9 mouse cellular contexts compared by ENCODE assay signal in genomic region chr17:25568206-25568605, GRCm38 (mm10). TPM values are rescaled to one million over a fixed set of nuclear protein-coding genes. Genes with fewer than 3 reads are reported as not detected.
A peak's percentile ranks its signal among the peaks of the same experiment; 100 is the strongest.
DNase-seq lines count a peak whose midpoint lies in the region; ATAC-seq and TF ChIP-seq lines count a peak whose summit lies in the region.
"Had no signal": no experiment of that assay in that cellular context is flagged by ENCODE, and none has a peak within 500 bp of the region (broad histone marks: within the 10 kb centered on the region; RNA-seq: fewer than 3 reads in every experiment).

No protein-coding gene starts in this region.

- no peak for TF ChIP-seq CTCF in kidney, adult 2 months (conservative IDR thresholded peaks at IDR 0.05; ENCODE audit: insufficient read depth, insufficient read length, low read depth, low read length)

- peaks cover 61% of the 10 kb centered on the region for H3K4me1 ChIP-seq in hindbrain, embryonic 13.5 days (replicated peaks)
- H3K4me1 ChIP-seq in midbrain, embryonic 12.5 days, result peaks cover 57% of the 10 kb centered on the region
- H3K4me1 ChIP-seq in kidney, adult 2 months (ENCODE audit: control insufficient read depth, insufficient read depth, low read length), result no peaks in the 10 kb centered on the region

- H3K9me3 ChIP-seq in hindbrain, embryonic 13.5 days, result no peaks in the 10 kb centered on the region
- H3K9me3 ChIP-seq in midbrain, embryonic 12.5 days, result no peaks in the 10 kb centered on the region

- no peaks in the 10 kb centered on the region for H3K36me3 ChIP-seq in hindbrain, embryonic 13.5 days
- H3K36me3 ChIP-seq in midbrain, embryonic 12.5 days, result no peaks in the 10 kb centered on the region
- no peaks in the 10 kb centered on the region for H3K36me3 ChIP-seq in kidney, adult 2 months (ENCODE audit: control insufficient read depth, insufficient read depth, low read length)

- peak; percentile 10; the same call in 1 of the 2 replicates for ATAC-seq in frontal cortex, adult (ENCODE audit: low TSS enrichment)
- ATAC-seq in hindbrain, embryonic 13.5 days (ENCODE audit: low FRiP score), result no peak
- ATAC-seq in midbrain, embryonic 12.5 days (ENCODE audit: low FRiP score, low read depth), result no peak

- 44% methylated on average over 10 of the region's 10 CpGs for WGBS in hindbrain, embryonic 13.5 days
- WGBS in midbrain, embryonic 12.5 days, result 55% methylated on average over 10 of the region's 10 CpGs
- WGBS in kidney, adult 2 months, result 27% methylated on average over 10 of the region's 10 CpGs

- peak overlapping the region; percentile 12; the same call in 1 of the 2 replicates for H3K27ac ChIP-seq in hindbrain, embryonic 13.5 days
- H3K27ac ChIP-seq in midbrain, embryonic 12.5 days (replicated peaks), result no peak overlapping the region
- H3K27ac ChIP-seq in kidney, adult 2 months (ENCODE audit: insufficient read depth, low read depth, low read length), result no peak overlapping the region
- H3K27ac ChIP-seq: liver, embryonic 14.5 days had no signal

- H3K27me3 ChIP-seq in hindbrain, embryonic 13.5 days, result peaks cover 48% of the 10 kb centered on the region
- H3K27me3 ChIP-seq in midbrain, embryonic 12.5 days, result peaks cover 72% of the 10 kb centered on the region
- no peaks in the 10 kb centered on the region for H3K27me3 ChIP-seq in kidney, adult 2 months (replicated peaks; ENCODE audit: control insufficient read depth, insufficient read depth, low read length)

- no peak for DNase-seq in frontal cortex, adult 2 months (ENCODE audit: extremely low spot score in 1 of 2, low spot score in 1 of 2)
- peak; percentile 51 for DNase-seq in brain, adult 2 months (ENCODE audit: low read depth, low spot score)
- DNase-seq in thymus, adult 18-20 months, result no peak
- no peak for DNase-seq in natural killer cell, adult 2 months (ENCODE audit: low spot score in 2 of 2)
- no peak for DNase-seq in kidney, adult 2 months

- H3K9ac ChIP-seq in hindbrain, embryonic 13.5 days, result peak overlapping the region; percentile 76
- H3K9ac ChIP-seq in midbrain, embryonic 12.5 days (replicated peaks), result no peak overlapping the region
- H3K9ac ChIP-seq: liver, embryonic 14.5 days had no signal

- TF ChIP-seq POLR2A in kidney, adult 2 months (IDR thresholded peaks at IDR 0.05; ENCODE audit: low read depth, low read length), result no peak

- peak overlapping the region; percentile 50 for H3K4me3 ChIP-seq in hindbrain, embryonic 13.5 days
- H3K4me3 ChIP-seq in midbrain, embryonic 12.5 days, result no peak overlapping the region
- H3K4me3 ChIP-seq in kidney, adult 2 months (ENCODE audit: insufficient read depth, low read depth, low read length), result no peak overlapping the region

- peak overlapping the region; percentile 93 for H3K4me2 ChIP-seq in hindbrain, embryonic 13.5 days
- H3K4me2 ChIP-seq in midbrain, embryonic 12.5 days (replicated peaks), result 0 out of 2 replicates have a peak overlapping the region, but pooled peaks have one; percentile 22

RNA-seq across cellular contexts. Expression of gene Sox8, which starts 2.3 kb away (rescaled TPM):
- 41.2 and 43.2 TPM in 2 replicates for polyA plus RNA-seq in frontal cortex, adult 2 months (2012; rRNA removed)
- 11.1 and 11.8 TPM in 2 replicates for polyA plus RNA-seq in hindbrain, embryonic 13.5 days (2015; fragmentation: Nextera tagmentation; extraction: Ambion mirVana)
- 3.2 and 4.7 TPM in 2 replicates for polyA plus RNA-seq in midbrain, embryonic 12.5 days (2016; fragmentation: Nextera tagmentation; extraction: Ambion mirVana)
- 0.70 and 0.76 TPM in 2 replicates for polyA plus RNA-seq in kidney, adult 2 months (2012; rRNA removed)

RNA-seq across cellular contexts. Expression of gene Lmf1, which starts 10.7 kb away (rescaled TPM):
- 17.1 and 18.3 TPM in 2 replicates for polyA plus RNA-seq in frontal cortex, adult 2 months (2012; rRNA removed)
- polyA plus RNA-seq in hindbrain, embryonic 13.5 days (2015; fragmentation: Nextera tagmentation; extraction: Ambion mirVana), result 22.6 and 24.0 TPM in 2 replicates
- polyA plus RNA-seq in midbrain, embryonic 12.5 days (2016; fragmentation: Nextera tagmentation; extraction: Ambion mirVana), result 20.5 and 21.5 TPM in 2 replicates
- polyA plus RNA-seq in kidney, adult 2 months (2012; rRNA removed), result 31.6 and 35.4 TPM in 2 replicates
